Mouse (Mus musculus) left cerebral cortex, postnatal 25 days (tissue): ENCODE results near the gene Zfp202. TPM values are rescaled to one million over a fixed set of nuclear protein-coding genes. Genes with fewer than 3 reads are reported as not detected.
A peak's percentile ranks its signal among the peaks of the same experiment; 100 is the strongest.

ENCODE experiments used
- DNase-seq, 2 experiments: peaks; one replicate each; pipeline ENCODE4 v3.0.0; 2022; ENCODE audit warnings: low spot score in 2 of 2, mixed read lengths in 1 of 2
- intact Hi-C: fragments of 180-260 bp; cut with DNase I; formaldehyde crosslinking; loops from one replicate; pipeline ENCODE4 v1.15.1; 2025
- total RNA-seq, 2 experiments: library from RNA; stranded (reverse); gene quantifications; 2 replicates each; pipeline ENCODE4 v1.2.3; 2021

The Zfp202 gene
- total RNA-seq, 2 experiments from 2014 or later = 3.4 to 3.5 TPM

DNA sequence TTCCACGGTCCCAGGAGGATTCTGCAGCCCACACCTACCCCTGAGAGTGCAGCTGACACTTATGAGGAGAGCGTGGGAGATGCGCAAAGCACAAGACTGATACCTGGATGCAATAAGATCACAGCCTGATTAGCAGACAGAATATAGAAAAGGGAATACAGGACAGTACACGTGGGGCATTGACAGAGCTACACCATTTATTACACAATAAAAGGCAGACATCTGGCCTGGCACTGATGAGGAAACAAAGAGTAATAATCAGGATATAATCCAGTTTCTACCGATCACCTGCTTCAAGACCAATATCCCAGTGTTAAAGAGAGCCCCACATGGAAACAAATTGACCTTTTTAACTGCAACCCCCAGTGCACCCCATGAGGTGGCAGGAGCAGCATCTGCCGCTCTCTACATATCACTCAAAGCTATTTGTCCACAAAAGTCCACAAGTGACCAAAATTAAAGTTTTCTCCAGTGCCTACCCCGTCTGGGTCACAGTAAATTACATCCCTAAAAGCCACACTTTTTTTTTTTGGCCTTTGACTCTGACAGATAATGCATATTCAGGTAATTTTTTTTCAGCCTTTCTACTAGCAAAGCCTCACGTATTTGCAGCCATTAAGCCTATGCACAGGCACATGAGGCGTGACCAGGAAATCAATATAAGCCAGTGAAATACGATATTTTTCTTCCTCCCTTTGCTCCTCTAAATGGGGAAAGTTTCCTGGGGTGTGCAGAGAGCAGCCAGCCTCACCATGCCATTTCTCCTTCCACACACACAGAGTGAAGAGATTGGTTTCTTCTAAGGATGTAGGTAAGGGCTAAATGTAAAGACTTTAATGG is 42.3 kb downstream of the Zfp202 start:
- intact Hi-C loops = loop anchor here (5.0 to 10.0 kb wide), 3 partner anchors 33 to 350 kb away; partner anchors contain the start of gene Scn3b
- no peak for DNase-seq

DNA sequence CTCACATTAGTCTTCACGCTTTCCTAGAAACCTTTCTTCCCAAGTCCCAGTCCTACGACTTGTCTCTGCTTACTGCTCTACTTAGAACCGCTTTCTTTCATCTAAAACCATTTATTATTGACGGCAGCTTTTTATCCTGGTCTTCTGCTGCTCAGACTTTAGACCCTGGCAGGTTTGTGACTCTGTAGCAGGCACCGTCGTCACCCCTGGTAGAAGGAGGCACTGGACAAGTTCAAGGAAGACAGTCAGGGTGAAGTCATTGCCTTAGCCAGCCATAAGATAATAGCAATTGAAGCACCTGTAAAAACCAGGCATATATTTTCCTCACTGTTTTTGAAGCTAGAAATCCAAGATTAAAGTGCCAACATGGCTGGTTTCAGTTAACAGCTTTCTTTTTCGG is 43.1 kb downstream of the Zfp202 start:
- no peak for DNase-seq
- intact Hi-C loops = loop anchor here (10.0 kb wide), 1 partner anchor 350 kb away; no protein-coding TSS in a partner anchor

DNA sequence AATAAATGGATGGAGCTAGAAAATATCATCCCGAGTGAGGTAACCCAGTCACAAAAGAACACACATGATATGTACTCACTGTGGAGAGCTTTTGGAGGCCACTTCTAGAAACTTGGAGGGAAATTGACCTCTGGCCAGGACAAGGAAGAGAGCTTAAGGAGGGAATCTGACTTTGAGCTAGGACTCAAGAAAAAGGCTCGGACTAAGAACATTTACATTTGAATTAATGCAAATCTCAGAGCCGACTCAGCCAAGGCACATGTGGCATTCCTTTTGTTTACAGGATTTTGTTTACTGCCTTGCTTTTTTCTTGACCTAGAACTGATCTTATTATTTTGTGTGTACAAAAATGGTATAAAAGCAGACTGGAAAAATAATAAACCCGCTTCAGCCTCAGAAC is 47.6 kb downstream of the Zfp202 start:
- DNase-seq = no peak
- intact Hi-C loops = loop anchor here (5.0 to 10.0 kb wide), 2 partner anchors 78 to 345 kb away; no protein-coding TSS in a partner anchor

DNA sequence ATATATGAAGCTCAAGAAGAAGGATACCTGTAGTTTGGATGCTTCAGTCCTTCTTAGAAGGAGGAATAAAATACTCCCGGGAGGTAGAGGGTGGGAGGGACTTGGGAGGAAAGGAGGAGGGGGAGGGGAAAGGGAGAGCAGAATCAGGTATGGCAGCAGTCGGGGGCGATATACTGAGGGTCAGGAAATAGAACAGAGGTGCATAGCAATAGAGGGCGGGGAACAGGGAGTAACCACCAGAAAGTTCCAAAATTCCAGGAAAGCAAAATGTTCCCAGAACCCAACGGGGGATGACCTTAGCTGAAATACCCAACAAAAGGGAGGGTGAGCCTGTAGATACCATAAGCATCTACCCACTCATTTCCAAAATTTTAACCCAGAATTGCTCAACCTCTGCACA is 48.2 kb downstream of the Zfp202 start:
- no peak for DNase-seq
- intact Hi-C loops = loop anchor here (5.0 kb wide), 1 partner anchor 77 kb away; no protein-coding TSS in a partner anchor

DNA sequence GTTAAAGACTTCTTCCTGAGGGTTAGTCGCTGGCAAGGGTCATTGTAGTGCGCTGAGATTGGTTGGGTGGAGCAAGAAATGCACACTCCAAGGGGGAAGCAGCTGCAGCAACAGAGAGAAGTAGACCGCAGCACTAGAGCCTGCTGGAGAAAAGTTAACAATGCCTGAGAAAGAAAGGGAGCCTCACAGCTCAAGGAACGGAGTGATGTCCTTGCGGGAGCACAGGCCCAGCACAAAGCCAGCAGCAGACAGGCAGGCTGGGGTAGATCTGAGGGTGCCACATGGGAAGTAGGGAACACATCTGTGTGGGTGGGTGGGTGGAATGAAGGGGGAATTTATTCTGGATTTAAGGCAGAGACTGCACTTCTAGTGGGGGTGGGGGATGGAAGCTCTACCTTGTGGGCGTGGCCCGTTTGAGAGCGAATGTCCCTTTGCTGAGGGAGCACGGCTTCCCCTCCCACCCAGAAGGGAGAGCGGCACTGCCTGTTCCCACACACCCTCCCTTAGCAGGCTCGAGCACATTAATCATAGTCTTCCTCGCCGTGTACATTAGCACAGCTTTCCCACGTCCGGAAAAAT is 49.2 kb downstream of the Zfp202 start:
- intact Hi-C loops = loop anchor here (5.0 kb wide), 1 partner anchor 76 kb away; no protein-coding TSS in a partner anchor
- peak; percentile 71 to 86 for DNase-seq

DNA sequence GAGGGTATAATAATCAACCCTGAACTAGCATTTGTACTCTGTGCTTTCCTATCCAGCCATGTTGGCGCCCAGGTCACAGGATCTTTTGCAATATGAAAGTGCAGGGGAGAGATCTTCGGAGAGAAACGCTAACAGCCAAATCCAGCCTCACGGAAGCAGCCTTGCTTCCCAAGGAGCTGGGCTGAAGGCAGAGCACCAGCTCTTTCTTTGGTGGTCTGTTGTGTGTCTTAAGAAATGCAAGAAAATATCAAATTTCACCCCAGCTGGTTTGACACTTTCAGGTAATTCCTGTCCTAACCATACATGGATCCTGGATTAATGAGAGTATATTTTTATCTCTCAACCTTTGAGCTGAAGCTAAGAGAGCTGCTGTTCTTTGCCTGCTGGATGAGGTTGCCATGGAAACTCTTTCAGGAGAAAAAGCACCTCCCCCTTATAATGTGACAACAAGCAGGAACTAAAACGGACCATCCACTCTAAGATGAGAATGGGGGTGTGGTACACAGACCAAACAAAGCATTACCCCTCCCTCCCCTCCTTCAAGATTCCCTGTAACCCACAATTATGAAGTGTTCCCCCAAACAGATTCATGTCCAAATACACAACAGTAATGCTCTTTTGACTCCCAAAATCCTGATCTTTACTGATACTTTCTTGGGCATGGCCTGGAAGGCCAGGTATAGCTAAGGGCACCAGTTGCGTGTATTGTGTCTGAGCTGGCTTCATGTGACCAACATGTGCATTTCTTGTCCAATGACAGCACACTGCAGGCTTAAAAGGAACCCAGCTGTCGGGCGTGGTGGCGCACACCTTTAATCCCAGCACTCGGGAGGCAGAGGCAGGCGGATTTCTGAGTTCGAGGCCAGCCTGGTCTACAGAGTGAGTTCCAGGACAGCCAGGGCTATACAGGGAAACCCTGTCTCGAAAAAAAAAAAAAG is 50.1 kb downstream of the Zfp202 start:
- intact Hi-C loops = loop anchor here (5.0 kb wide), 1 partner anchor 75 kb away; no protein-coding TSS in a partner anchor
- peak; percentile 65 to 86 for DNase-seq

DNA sequence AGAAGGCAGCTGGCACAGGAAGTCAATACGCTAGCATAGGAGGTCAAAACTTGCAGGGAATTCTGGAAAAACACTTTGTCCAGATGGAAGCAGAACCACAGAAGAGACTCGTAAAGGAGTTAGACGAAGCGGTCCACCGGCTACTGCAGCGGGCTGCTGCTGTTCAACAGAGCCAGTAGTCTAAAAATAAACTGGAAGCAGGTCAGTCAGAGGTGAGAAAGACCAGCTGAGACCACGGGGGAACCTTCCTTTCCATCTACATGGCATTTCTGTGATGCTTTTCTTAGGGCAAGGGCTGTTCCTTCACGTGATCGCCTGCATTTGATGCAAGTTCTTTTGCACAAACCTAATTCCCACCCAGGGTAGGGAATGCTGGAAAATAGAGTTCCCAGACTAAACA is 53.4 kb downstream of the Zfp202 start:
- DNase-seq = no peak
- intact Hi-C loops = no loop called here

DNA sequence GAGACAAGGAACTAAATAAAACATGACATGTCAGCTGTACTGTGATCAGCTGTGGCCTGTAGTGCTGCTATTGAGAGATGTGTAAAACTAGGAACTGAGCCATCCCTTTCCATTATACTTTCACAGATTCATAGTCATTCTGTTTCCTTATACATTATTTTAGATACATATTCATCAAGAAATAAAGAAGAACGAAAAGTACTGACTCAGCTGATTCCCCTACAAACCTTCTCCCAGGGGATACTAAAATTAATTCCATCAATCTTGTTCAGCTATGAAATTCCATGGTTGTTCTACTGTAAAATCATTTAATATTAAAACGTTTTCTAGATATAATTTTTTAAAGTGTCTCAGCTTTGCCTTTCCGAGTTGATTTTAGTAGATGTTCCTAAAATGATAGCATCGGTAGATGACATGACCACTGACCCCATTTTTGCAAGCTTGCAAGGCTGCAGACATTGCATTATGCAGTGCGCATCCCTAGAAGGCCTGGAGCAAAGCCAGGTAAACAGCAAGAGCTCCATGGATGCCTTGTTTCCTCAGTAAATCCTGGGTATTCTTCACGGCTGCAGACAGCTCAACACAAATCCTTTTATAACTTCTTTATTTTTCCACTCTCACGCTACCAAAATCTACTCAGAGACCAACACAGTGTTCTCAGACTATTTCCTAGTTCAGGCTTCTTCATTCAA is 54.0 kb downstream of the Zfp202 start:
- DNase-seq = no peak
- intact Hi-C loops = no loop called here

DNA sequence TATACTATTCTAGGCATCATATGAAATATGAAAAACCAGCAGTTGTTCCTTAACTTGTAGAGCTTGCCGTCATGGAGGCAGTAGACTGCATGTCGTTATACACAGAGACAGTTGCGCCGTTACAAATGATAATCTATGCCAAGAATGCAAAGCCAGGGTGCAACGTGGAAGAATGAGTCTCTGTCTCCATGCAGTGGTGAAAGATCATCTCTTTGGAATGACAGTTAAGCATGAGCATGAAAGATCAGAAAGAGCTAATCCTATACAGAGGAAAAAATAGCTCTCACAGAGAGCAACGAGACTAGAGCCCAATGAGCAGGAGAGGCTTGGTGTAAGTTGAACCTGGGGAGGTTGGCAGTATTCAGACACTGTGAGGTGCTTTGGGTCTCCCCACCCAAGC is 54.6 kb downstream of the Zfp202 start:
- DNase-seq = no peak
- intact Hi-C loops = no loop called here

DNA sequence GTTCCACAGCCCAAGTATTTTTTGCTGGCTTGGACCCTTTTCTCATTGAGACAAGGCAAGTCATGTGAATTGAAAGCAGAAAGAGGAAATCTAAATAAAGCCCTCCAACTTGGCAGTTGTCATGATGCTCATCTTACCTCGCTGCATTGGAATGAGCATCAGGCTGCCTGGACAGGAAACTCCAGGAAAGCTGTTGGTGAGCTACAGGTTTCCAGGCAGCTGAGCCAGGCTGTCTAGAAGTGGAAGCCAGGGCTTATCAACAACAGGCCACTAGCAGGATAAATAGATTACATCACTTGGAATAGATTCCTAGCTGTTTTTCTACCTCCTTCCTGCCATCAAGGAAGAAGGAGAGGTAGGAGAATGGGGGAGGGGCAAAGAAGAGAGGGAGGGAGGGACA is 57.0 kb downstream of the Zfp202 start:
- intact Hi-C loops = no loop called here
- no peak for DNase-seq

DNA sequence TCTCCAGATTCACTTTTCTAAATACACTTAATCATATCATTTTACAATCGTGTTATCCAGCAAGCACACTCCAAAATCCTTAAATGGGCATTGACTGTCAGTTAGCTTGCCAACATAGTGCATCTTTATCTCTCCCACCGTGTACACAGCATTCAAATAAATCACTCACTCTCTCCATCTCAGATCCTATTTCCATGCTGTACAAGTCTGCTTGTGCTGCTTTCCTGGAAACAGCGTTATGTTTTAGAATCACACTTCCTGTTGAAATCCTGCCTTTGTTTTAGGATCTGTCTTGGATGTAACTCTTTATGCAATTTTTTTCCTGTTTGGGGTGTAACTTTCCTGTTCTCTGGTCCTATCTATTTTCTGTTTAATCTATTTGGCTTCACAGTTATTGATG is 60.3 kb downstream of the Zfp202 start:
- intact Hi-C loops = no loop called here
- no peak for DNase-seq

Other genes with a start within 250 kb of the Zfp202 start
- not detected for gene Olfr975, start 240.3 kb upstream of the Zfp202 start, total RNA-seq
- gene Olfr976, start 231.2 kb upstream of the Zfp202 start, total RNA-seq = not detected
- not detected for gene Olfr978, start 200.2 kb upstream of the Zfp202 start, total RNA-seq
- gene Olfr979, start 188.9 kb upstream of the Zfp202 start, total RNA-seq = not detected
- not detected for gene Olfr980, start 182.7 kb upstream of the Zfp202 start, total RNA-seq
- not detected for gene Olfr981, start 170.9 kb upstream of the Zfp202 start, total RNA-seq
- not detected for gene Olfr982, start 118.5 kb upstream of the Zfp202 start, total RNA-seq
- not detected for gene Olfr983, start 98.7 kb upstream of the Zfp202 start, total RNA-seq
- gene Olfr984, start 78.1 kb upstream of the Zfp202 start, total RNA-seq = not detected
- not detected for gene Olfr985, start 62.1 kb upstream of the Zfp202 start, total RNA-seq
- gene Tmem225, start 44.2 kb upstream of the Zfp202 start, total RNA-seq = not detected
- gene Olfr986, start 11.4 kb upstream of the Zfp202 start, total RNA-seq = not detected
- 100 to 1,000 TPM; 112 to 117 TPM for gene Scn3b, start 76.9 kb downstream of the Zfp202 start, total RNA-seq